Mouse (Mus musculus) cortical plate, adult 2 months (tissue): ENCODE results near the gene Flrt1.
"Not testable (repeated sequence)": the region's sequence is repeated elsewhere in the genome, so short reads cannot be mapped to it uniquely, and the experiment has no call there.

ENCODE experiments used
- CTCF ChIP-seq: fragments of 200-500 bp; IDR thresholded peaks from 2 replicates; pipeline ENCODE4 v1.5.1; 2011; ENCODE audit warnings: mild to moderate bottlenecking, control low read depth, low read length; ENCODE audit not compliant: insufficient read depth; ENCODE audit errors: extremely low read depth
- POLR2A ChIP-seq: fragments of 200-500 bp; IDR thresholded peaks from 2 replicates; pipeline ENCODE4 v1.6.1; 2011; ENCODE audit warnings: mild to moderate bottlenecking, low read length, control low read depth; ENCODE audit not compliant: insufficient read depth; ENCODE audit errors: extremely low read depth

- not testable (repeated sequence) for TF ChIP-seq POLR2A, CTCF
These were observed 30.2 kb downstream of the Flrt1 start for GRCm38 (mm10) chr19:7075336-7075735.
